Mouse (Mus musculus) ES-Bruce4 (cell line): ENCODE measurements at regions not wholly inside any gene's neighbourhood (a gene's known extent, or its start where the extent isn't known, plus 50 kb on each side); places are given as distances from the start of the nearest gene placed in this dataset.

ENCODE experiments used
- H3K27ac ChIP-seq: 2 replicates; pipeline ENCODE4 v1.5.1; 2012; ENCODE audit warnings: low read length, inconsistent platforms; ENCODE audit not compliant: insufficient read depth
- H3K27me3 ChIP-seq: 2 replicates; pipeline ENCODE4 v1.6.1; 2012; ENCODE audit warnings: mild to moderate bottlenecking, low read length, inconsistent platforms; ENCODE audit not compliant: control insufficient read depth, poor library complexity, insufficient read depth, severe bottlenecking
- H3K36me3 ChIP-seq: 2 replicates; pipeline ENCODE4 v1.6.1; 2012; ENCODE audit warnings: inconsistent platforms, mild to moderate bottlenecking, low read length, moderate library complexity; ENCODE audit not compliant: control insufficient read depth, poor library complexity, insufficient read depth, severe bottlenecking
- H3K4me1 ChIP-seq: one replicate; pipeline ENCODE4 v1.8.1; 2011; ENCODE audit warnings: low read length; ENCODE audit not compliant: control insufficient read depth, insufficient read depth
- H3K4me3 ChIP-seq: 2 replicates; pipeline ENCODE4 v1.5.1; 2011; ENCODE audit warnings: low read depth, mild to moderate bottlenecking, low read length
- H3K9ac ChIP-seq: 2 replicates; pipeline ENCODE4 v1.6.1; 2012; ENCODE audit warnings: low read depth, mild to moderate bottlenecking, inconsistent platforms; ENCODE audit not compliant: poor library complexity, severe bottlenecking
- H3K9me3 ChIP-seq: replicated peaks from 2 replicates; pipeline ENCODE4 v1.6.1; 2012; ENCODE audit warnings: mild to moderate bottlenecking, low read length, inconsistent platforms; ENCODE audit not compliant: control insufficient read depth, poor library complexity, insufficient read depth, severe bottlenecking
- CTCF ChIP-seq: IDR thresholded peaks from one replicate; pipeline ENCODE4 v1.8.1; 2011; ENCODE audit warnings: low read depth, low read length
- EP300 ChIP-seq: IDR thresholded peaks from 2 replicates; pipeline ENCODE4 v1.6.1; 2011; ENCODE audit warnings: low read depth, low read length; ENCODE audit not compliant: insufficient read depth
- POLR2A ChIP-seq: IDR thresholded peaks from one replicate; pipeline ENCODE4 v1.8.1; 2011; ENCODE audit warnings: low read length; ENCODE audit not compliant: insufficient read depth

GRCm38 (mm10) chr10:43657501-43658225 lies 79.6 kb downstream of the Cd24a start:
- Histone ChIP-seq H3K4me3 (no peak overlapping the region), H3K27me3 (no peaks in the 10 kb centered on the region), H3K36me3 (no peaks in the 10 kb centered on the region), H3K9ac (no peak overlapping the region), H3K9me3 (no peaks in the 10 kb centered on the region), H3K4me1 (no peaks in the 10 kb centered on the region), H3K27ac (no peak overlapping the region)
- TF ChIP-seq CTCF: no peak
- no peak for TF ChIP-seq POLR2A
- no peak for TF ChIP-seq EP300

GRCm38 (mm10) chr10:43658226-43658593 lies 80.1 kb downstream of the Cd24a start:
- no peak overlapping the region for H3K27ac ChIP-seq
- no peaks in the 10 kb centered on the region for H3K36me3 ChIP-seq
- no peaks in the 10 kb centered on the region for H3K9me3 ChIP-seq
- H3K4me1 ChIP-seq: no peaks in the 10 kb centered on the region
- H3K27me3 ChIP-seq: no peaks in the 10 kb centered on the region
- no peak overlapping the region for H3K9ac ChIP-seq
- H3K4me3 ChIP-seq: no peak overlapping the region
- TF ChIP-seq CTCF (no peak), EP300 (no peak), POLR2A (no peak)

- TF ChIP-seq POLR2A (no peak), CTCF (no peak), EP300 (no peak)
- H3K9ac ChIP-seq: no peak overlapping the region
- no peak overlapping the region for H3K27ac ChIP-seq
- H3K9me3 ChIP-seq: no peaks in the 10 kb centered on the region
- no peaks in the 10 kb centered on the region for H3K27me3 ChIP-seq
- H3K36me3 ChIP-seq: no peaks in the 10 kb centered on the region
- no peaks in the 10 kb centered on the region for H3K4me1 ChIP-seq
- H3K4me3 ChIP-seq: no peak overlapping the region
These were observed 86.8 kb downstream of the Cd24a start for GRCm38 (mm10) chr10:43664844-43665243.

- H3K36me3 ChIP-seq: no peaks in the 10 kb centered on the region
- no peaks in the 10 kb centered on the region for H3K4me1 ChIP-seq
- no peaks in the 10 kb centered on the region for H3K9me3 ChIP-seq
- H3K9ac ChIP-seq: no peak overlapping the region
- TF ChIP-seq POLR2A (no peak), CTCF (no peak), EP300 (no peak)
- no peaks in the 10 kb centered on the region for H3K27me3 ChIP-seq
- H3K27ac ChIP-seq: no peak overlapping the region
- no peak overlapping the region for H3K4me3 ChIP-seq
These were observed 88.4 kb downstream of the Cd24a start for GRCm38 (mm10) chr10:43666262-43667085.

GRCm38 (mm10) chr10:43667086-43667690 lies 89.1 kb downstream of the Cd24a start:
- H3K27me3 ChIP-seq: no peaks in the 10 kb centered on the region
- no peaks in the 10 kb centered on the region for H3K36me3 ChIP-seq
- no peaks in the 10 kb centered on the region for H3K4me1 ChIP-seq
- TF ChIP-seq POLR2A (no peak), EP300 (no peak), CTCF (no peak)
- H3K4me3 ChIP-seq: 0 out of 2 replicates have a peak overlapping the region, but pooled peaks have one; percentile 9
- no peak overlapping the region for H3K27ac ChIP-seq
- H3K9ac ChIP-seq: no peak overlapping the region
- H3K9me3 ChIP-seq: no peaks in the 10 kb centered on the region
